Mouse (Mus musculus): ENCODE data around the gene Igf2bp3. TPM values are rescaled to one million over a fixed set of nuclear protein-coding genes. Genes with fewer than 3 reads are reported as not detected.
A peak's percentile ranks its signal among the peaks of the same experiment; 100 is the strongest.

The Igf2bp3 gene
- total and polyA plus RNA-seq, 3 experiments = 18.4 to 35.6 (median 22.0) TPM

DNA sequence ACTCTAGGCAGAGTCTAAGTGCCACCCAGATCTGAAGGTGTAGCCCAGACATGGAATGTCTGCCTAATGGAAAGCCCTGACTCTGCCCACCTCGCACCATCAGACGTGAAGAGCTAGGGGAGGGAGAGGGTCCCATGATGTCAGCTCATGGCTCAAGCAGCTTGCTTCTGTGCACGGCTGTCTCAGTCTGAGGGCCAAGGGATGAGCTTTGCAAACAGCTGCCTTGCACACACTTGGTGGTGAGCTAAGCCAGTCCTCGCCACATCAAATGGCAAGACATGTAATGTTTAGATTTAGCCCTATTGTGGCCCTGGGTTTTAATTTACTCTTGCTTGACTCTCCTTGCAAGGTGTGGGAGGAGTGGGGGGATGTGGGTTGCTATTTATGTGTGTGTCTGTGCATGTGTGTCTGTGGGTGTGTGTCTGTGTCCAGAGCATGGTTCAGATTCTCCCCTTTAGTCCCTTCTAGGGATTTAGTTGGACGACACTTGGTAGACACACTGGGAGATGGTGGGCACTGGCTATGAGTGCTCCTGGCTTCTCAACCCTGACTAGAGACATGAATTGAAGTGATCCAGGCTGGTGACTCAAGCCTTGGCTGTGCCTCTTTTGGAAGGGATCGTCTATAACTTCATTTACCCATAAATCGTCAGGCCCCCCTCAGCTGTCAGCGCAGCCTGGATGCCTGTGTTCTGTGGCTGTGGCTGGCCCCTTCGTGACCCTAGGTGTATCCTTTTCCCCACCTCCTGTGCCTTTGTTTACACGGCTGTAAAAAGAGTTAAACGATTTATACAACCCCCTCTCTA is 10.4 kb upstream of the Igf2bp3 start:
- DNase-seq (ENCODE audit: extremely low read depth) = no peak
- Histone ChIP-seq H3K79me2 (replicated peaks; ENCODE audit: control insufficient read depth, extremely low read depth, insufficient read depth, poor library complexity, severe bottlenecking) (no peaks in the 10 kb centered on the region), H3K36me3 (replicated peaks in 1 of 2; ENCODE audit: control insufficient read depth in 1 of 2, insufficient read depth in 1 of 2, low read length in 1 of 2) (no peaks in the 10 kb centered on the region), H3K9me3 (replicated peaks; ENCODE audit: low read length) (no peaks in the 10 kb centered on the region), H3K4me1 (ENCODE audit: control insufficient read depth in 1 of 2, insufficient read depth in 2 of 2) (no peaks in the 10 kb centered on the region), H3K4me3 (replicated peaks in 1 of 3; ENCODE audit: low read depth in 2 of 3, low read length in 2 of 3, poor library complexity in 1 of 3) (no peak overlapping the region), H3K27ac (ENCODE audit: insufficient read depth, low read depth) (no peak overlapping the region), H3K9ac (ENCODE audit: insufficient read depth, low read depth) (no peak overlapping the region), H3K27me3 (replicated peaks) (peaks cover 3% of the 10 kb centered on the region), H3K4me2 (ENCODE audit: insufficient read depth, low read depth, poor library complexity, severe bottlenecking) (no peak overlapping the region)
- no peak for TF ChIP-seq RAD21 (IDR thresholded peaks at IDR 0.05; ENCODE audit: low read depth, low read length)
- TF ChIP-seq ZMIZ1 (IDR thresholded peaks at IDR 0.05; ENCODE audit: low read depth, low read length) = no peak
- TF ChIP-seq USF1 (IDR thresholded peaks at IDR 0.05; ENCODE audit: low read depth, low read length) = no peak
- TF ChIP-seq BHLHE40 (IDR thresholded peaks at IDR 0.05; ENCODE audit: low read depth, low read length) = no peak
- in situ Hi-C loops (cut with MboI; ENCODE audit: low pct_ligation_motif_present, low pct_unique_long_range_greater_than_20kb, low sequenced_read_pairs) (no loop called here), dilution Hi-C loops (cut with MboI; ENCODE audit: extremely low pct_ligation_motif_present, extremely low pct_unique_long_range_greater_than_20kb, low sequenced_read_pairs) (no loop called here)

GRCm38 (mm10) chr6:49221906-49222305 is 7.1 kb upstream of the Igf2bp3 start:
- 0 out of 2 replicates have a peak overlapping the region, but pooled peaks have one; percentile 19 for H3K9ac ChIP-seq (ENCODE audit: insufficient read depth, low read depth)
- no peak overlapping the region for H3K4me3 ChIP-seq (replicated peaks in 1 of 3; ENCODE audit: low read depth in 2 of 3, low read length in 2 of 3, poor library complexity in 1 of 3)
- no peaks in the 10 kb centered on the region for H3K36me3 ChIP-seq (replicated peaks in 1 of 2; ENCODE audit: control insufficient read depth in 1 of 2, insufficient read depth in 1 of 2, low read length in 1 of 2)
- no peaks in the 10 kb centered on the region for H3K79me2 ChIP-seq (replicated peaks; ENCODE audit: control insufficient read depth, extremely low read depth, insufficient read depth, poor library complexity, severe bottlenecking)
- peaks cover 7% of the 10 kb centered on the region for H3K27me3 ChIP-seq (replicated peaks)
- no peaks in the 10 kb centered on the region for H3K4me1 ChIP-seq (ENCODE audit: control insufficient read depth in 1 of 2, insufficient read depth in 2 of 2)
- H3K27ac ChIP-seq (ENCODE audit: insufficient read depth, low read depth) = no peak overlapping the region
- no peaks in the 10 kb centered on the region for H3K9me3 ChIP-seq (replicated peaks; ENCODE audit: low read length)
- H3K4me2 ChIP-seq (ENCODE audit: insufficient read depth, low read depth, poor library complexity, severe bottlenecking) = no peak overlapping the region
- in situ Hi-C loops (cut with MboI; ENCODE audit: low pct_ligation_motif_present, low pct_unique_long_range_greater_than_20kb, low sequenced_read_pairs) = no loop called here
- TF ChIP-seq POLR2AphosphoS2 (IDR thresholded peaks at IDR 0.05; ENCODE audit: low read depth, low read length) (no peak), MEF2A (IDR thresholded peaks at IDR 0.05; ENCODE audit: borderline replicate concordance, low read depth, low read length) (no peak), CHD2 (IDR thresholded peaks at IDR 0.05; ENCODE audit: low read length) (no peak)
- DNase-seq (ENCODE audit: extremely low read depth) = no peak
- dilution Hi-C loops (cut with MboI; ENCODE audit: extremely low pct_ligation_motif_present, extremely low pct_unique_long_range_greater_than_20kb, low sequenced_read_pairs) = no loop called here

- Histone ChIP-seq H3K4me2 (ENCODE audit: insufficient read depth, low read depth, poor library complexity, severe bottlenecking) (no peak overlapping the region; the same call in 1 of the 2 replicates), H3K27ac (ENCODE audit: insufficient read depth, low read depth) (no peak overlapping the region), H3K79me2 (replicated peaks; ENCODE audit: control insufficient read depth, extremely low read depth, insufficient read depth, poor library complexity, severe bottlenecking) (no peaks in the 10 kb centered on the region), H3K27me3 (replicated peaks) (peaks cover 7% of the 10 kb centered on the region), H3K9me3 (replicated peaks; ENCODE audit: low read length) (no peaks in the 10 kb centered on the region), H3K4me1 (ENCODE audit: control insufficient read depth in 1 of 2, insufficient read depth in 2 of 2) (no peaks in the 10 kb centered on the region), H3K9ac (ENCODE audit: insufficient read depth, low read depth) (no peak overlapping the region), H3K36me3 (replicated peaks in 1 of 2; ENCODE audit: control insufficient read depth in 1 of 2, insufficient read depth in 1 of 2, low read length in 1 of 2) (no peaks in the 10 kb centered on the region), H3K4me3 (replicated peaks in 1 of 3; ENCODE audit: low read depth in 2 of 3, low read length in 2 of 3, poor library complexity in 1 of 3) (no peak overlapping the region)
- no peak for DNase-seq (ENCODE audit: extremely low read depth)
- in situ Hi-C loops (cut with MboI; ENCODE audit: low pct_ligation_motif_present, low pct_unique_long_range_greater_than_20kb, low sequenced_read_pairs) (no loop called here), dilution Hi-C loops (cut with MboI; ENCODE audit: extremely low pct_ligation_motif_present, extremely low pct_unique_long_range_greater_than_20kb, low sequenced_read_pairs) (no loop called here)
- TF ChIP-seq ELF1 (IDR thresholded peaks at IDR 0.05; ENCODE audit: low read depth, low read length) (no peak), POLR2AphosphoS2 (IDR thresholded peaks at IDR 0.05; ENCODE audit: low read depth, low read length) (no peak), TBP (conservative IDR thresholded peaks at IDR 0.05; ENCODE audit: low read depth, low read length) (no peak), EP300 (IDR thresholded peaks at IDR 0.05; ENCODE audit: low read length) (no peak), JUN (IDR thresholded peaks at IDR 0.05; ENCODE audit: insufficient read depth, low read depth, low read length) (no peak), KAT2A (IDR thresholded peaks at IDR 0.05; ENCODE audit: insufficient replicate concordance, low read length) (no peak), RAD21 (IDR thresholded peaks at IDR 0.05; ENCODE audit: low read depth, low read length) (no peak), POLR2A (IDR thresholded peaks at IDR 0.05; ENCODE audit: low read depth, low read length) (no peak), NELFE (IDR thresholded peaks at IDR 0.05; ENCODE audit: low read depth, low read length) (no peak), ZKSCAN1 (IDR thresholded peaks at IDR 0.05; ENCODE audit: borderline replicate concordance, low read depth, low read length) (no peak), PAX5 (IDR thresholded peaks at IDR 0.05; ENCODE audit: low read length) (no peak), JUND (conservative IDR thresholded peaks at IDR 0.05; ENCODE audit: low read depth, low read length) (no peak), HCFC1 (IDR thresholded peaks at IDR 0.05; ENCODE audit: low read depth, low read length) (no peak), MAZ (IDR thresholded peaks at IDR 0.05; ENCODE audit: low read depth, low read length) (no peak), MXI1 (IDR thresholded peaks at IDR 0.05; ENCODE audit: low read depth, low read length) (no peak), ZC3H11A (IDR thresholded peaks at IDR 0.05; ENCODE audit: low read depth, low read length) (no peak), SMC3 (IDR thresholded peaks at IDR 0.05; ENCODE audit: low read depth, low read length) (no peak), SIN3A (IDR thresholded peaks at IDR 0.05; ENCODE audit: low read length) (no peak), MAX (IDR thresholded peaks at IDR 0.05; ENCODE audit: low read length) (no peak)
These were observed 5.3 kb upstream of the Igf2bp3 start for GRCm38 (mm10) chr6:49219920-49220604.
